Mouse (Mus musculus) G1E-ER4 (cell line): Measurements from ENCODE around the gene Polr3b. TPM values are rescaled to one million over a fixed set of nuclear protein-coding genes. Genes with fewer than 3 reads are reported as not detected.

Experiments
- GATA1 ChIP-seq: IDR thresholded peaks from one replicate; pipeline ENCODE4 v1.8.0; 2012; ENCODE audit warnings: low read length, inconsistent platforms
- polyA plus RNA-seq: library from polyadenylated mRNA; stranded (reverse); fragments of >175 nt; gene quantifications from 2 replicates; pipeline ENCODE4 v1.2.3, GENCODE M21; 2012

Polr3b gene
- polyA plus RNA-seq, 1 experiment, result 6.4 TPM

DNA sequence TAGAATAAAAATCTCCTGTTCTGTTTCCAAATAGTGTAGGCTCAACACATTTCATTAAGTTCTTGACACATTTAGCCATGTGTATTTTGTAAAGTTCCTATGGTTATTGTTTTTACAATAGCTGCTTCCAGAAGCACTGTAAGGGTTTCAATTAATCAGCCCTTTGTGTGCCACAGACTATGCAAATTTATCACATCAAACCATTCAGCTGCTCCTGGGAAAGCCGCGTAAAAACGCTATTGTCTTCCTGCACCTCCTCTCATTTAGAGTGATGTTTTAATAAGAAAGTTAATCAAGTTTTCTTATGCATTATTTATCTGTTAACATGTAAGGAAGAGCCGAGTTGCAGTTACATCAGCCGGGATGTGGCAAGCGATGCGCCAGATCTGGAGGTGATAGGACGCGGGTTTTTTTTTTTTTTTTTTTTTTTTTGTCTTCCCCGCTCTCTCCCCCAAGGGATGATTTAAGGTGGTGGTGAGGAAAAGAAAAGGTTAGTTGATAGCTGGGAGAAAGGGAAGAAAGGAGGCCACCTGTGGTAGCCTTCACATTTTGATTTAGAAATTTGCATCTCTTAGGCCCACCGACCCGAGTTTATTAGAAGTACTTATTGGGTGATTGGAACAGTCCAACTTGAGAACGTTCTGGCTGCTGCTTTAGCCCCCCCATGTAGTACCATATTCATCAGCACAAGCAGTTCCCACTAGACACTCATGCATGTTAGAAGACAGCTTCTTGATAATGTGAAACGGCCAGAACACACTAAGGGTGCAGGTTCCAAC, 85.8 kb downstream of the Polr3b start:
- no peak for TF ChIP-seq GATA1

- TF ChIP-seq GATA1, result no peak
Measured at GRCm38 (mm10) chr10:84710192-84710591, 88.1 kb downstream of the Polr3b start.

DNA sequence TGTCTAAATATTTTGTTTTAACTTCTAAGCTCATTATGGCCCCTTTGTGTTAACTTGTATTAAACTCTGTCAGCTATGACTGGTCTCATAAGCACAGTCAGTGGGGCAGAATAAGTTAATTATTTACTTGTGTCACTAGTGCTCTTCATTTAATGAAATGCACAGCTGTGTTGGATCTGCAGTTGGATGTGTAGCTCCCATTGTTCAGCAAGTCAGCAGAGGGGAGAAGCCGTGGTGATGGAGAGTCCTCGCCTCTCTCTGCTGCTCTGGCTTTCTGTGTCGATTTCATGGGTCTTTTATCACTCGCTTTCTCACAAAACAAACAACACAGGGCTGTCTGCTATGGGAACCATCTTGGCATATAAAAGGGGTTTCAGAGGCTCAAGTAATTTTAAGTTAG, 88.7 kb downstream of the Polr3b start:
- TF ChIP-seq GATA1, result no peak

DNA sequence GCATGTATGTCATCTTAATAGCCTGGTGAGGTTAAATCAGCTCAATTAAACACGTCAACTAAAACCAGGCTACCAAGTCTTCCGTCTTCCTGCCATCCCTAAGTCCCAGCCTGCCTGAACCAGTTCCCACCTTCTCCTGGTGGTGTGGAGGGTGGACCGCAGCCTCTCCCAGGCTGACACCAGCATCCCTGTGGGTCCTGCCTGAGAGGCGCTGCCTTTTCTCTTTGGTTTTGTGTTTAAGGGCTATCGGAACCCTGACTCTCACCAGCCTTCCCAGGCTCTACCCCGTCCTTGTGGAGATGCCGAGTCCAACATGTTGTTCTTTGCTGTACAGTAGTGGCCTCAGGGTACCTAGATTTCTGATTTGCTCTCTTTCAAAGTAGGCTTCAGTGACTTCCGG, 89.4 kb downstream of the Polr3b start:
- no peak for TF ChIP-seq GATA1

DNA sequence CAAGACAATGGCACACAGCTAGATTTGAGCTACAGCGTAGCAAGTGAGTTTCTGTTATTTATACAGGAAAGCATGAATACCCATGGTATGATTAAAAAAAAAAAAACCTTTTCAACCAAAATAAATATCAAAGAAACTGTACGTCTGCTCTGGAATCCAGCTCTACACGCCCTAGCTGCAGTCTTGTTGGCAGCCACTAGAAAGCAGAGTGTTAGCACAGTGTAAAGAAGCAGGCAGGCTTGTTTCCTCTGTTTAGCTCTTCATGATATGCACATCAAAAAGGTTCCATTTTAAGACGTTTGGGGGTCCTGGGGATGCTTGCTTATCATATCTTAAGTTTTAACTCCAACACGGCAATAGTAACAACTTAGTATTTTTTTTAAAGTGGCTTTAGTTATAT, 89.8 kb downstream of the Polr3b start:
- no peak for TF ChIP-seq GATA1

- no peak for TF ChIP-seq GATA1
Measured at GRCm38 (mm10) chr10:84712532-84712931, 90.4 kb downstream of the Polr3b start.

- no peak for TF ChIP-seq GATA1
Measured at GRCm38 (mm10) chr10:84713043-84713442, 91.0 kb downstream of the Polr3b start.

DNA sequence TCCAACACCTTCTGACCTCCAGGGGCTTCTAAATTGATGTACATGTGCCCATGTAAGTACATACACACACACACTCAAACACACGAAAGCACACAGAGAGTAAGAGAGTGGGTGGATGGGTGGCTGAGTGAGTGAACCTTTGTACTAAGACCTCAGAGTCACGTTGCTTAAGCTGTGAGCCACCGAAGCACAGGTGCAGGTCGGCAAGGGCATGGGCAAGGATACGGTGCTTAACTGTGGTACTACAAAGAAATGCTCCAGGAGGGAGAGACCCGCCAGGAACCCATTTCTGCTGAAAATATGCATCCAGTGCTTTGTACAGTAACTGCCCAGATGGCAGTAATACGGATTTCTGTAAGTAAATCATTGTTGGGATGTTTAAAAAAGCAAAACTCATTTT, 93.5 kb downstream of the Polr3b start:
- TF ChIP-seq GATA1, result no peak

DNA sequence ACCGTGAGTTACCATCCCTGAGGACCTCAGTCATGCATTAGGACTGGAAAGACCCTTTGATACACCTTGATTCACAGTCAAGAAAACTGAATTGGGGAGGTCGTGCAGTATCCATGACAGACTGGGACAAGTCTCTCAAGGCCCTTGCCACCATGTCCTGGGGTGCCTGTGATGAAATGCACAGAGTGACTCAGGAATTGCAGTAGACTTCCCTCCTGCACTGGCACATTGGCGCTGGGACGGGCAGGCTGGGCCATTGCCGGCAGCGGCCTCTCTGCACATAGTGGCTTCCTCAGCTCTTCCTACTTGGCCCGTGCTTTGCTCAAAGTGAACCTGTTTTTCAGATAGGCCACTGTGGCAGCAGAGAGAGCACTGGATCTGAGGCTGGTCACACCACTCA, 94.5 kb downstream of the Polr3b start:
- TF ChIP-seq GATA1, result no peak

DNA sequence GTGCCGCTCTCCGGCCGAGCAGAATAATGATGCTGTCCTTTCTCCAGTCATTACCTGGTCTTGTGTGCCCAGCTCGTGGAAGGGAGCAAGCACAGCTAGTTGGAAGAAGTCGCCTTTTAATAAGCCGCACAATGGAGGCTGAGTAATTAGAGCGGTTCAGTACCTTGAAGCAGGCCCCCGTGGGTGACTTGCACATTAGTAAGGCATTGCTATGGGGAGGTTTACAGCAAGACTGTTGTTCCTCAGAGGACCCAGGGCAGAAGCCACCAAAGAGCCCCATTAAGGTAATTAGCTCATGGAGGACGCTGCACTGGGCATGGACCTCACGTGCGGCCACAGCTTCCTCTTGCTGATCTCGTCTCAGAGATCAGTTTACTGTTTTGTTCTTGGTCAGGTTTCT, 100.6 kb downstream of the Polr3b start:
- TF ChIP-seq GATA1, result no peak

DNA sequence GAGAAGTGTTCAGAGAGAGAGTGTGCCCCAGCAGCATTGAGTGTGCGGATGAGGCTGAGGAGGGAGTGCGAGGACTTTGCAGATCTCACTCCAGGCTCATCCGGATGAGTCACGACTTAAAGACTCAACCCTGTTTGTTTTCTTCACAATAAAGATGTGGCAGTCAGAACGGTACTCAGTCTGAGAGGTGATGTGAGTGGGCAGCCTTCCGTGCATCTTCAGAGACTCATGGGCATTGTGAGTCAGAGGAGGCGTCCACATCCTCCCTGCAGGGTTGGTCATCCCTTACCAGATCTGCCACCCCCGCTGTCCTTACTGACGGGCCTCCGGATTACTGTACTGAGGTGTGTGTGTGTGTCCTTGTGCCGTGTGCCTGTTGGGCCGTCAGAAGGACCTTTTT, 104.9 kb downstream of the Polr3b start:
- TF ChIP-seq GATA1, result no peak

DNA sequence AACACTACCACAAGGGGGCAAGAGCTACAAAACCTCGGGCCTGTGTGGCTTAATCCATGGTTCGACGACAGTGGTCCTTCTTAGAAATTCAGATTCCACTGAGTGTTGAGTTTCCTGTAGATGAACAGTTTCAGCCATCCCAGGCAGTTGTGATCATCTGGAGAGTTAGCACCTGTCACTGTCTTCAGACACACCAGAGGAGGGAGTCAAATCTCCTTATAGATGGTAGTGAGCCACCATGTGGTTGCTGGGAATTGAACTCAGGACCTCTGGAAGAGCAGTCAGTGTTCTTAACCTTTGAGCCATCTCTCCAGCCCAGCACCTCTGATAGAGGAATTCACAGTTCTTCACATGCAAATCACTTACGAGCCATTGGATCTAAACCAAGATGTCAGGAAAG, 105.7 kb downstream of the Polr3b start:
- no peak for TF ChIP-seq GATA1

DNA sequence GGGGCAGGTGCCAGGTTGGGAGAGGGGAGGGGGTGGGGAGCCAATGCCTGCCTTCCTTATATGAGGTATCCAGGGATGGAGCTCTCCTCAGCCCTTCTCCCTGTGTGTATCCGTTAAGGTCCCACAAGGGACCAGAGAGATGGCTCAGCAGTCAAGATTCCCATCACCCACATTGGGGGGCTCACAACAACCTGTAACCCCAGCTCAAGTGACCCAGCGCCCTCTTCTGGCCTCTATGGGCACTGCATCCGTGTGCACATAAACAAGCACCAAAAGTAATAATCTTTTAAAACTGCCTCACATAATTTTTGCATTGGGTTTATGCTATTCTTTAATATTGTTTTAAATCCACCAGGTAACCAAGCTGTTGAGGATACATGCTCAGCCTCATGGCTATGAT, 108.0 kb downstream of the Polr3b start:
- TF ChIP-seq GATA1, result no peak

DNA sequence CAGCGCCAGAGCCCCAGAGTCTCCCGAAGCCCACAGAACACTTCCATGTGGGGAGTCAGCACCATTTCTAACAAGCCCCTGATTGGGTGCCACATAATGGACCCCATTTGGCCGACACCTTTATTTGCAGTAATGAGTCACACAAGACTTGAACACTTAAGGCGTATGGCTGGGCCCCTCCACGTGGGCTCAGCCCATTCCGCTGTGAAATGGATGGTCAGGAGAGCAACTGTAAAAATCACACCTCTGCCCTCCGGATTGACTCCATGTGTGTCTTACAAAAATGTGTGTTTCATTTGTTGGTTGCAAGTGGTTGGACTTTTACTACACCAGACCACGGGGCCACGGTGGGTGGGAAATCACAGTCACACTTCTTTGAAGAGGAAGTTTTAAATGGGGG, 108.9 kb downstream of the Polr3b start:
- no peak for TF ChIP-seq GATA1

GRCm38 (mm10) chr10:84733511-84733910, 111.4 kb downstream of the Polr3b start:
- TF ChIP-seq GATA1, result no peak

DNA sequence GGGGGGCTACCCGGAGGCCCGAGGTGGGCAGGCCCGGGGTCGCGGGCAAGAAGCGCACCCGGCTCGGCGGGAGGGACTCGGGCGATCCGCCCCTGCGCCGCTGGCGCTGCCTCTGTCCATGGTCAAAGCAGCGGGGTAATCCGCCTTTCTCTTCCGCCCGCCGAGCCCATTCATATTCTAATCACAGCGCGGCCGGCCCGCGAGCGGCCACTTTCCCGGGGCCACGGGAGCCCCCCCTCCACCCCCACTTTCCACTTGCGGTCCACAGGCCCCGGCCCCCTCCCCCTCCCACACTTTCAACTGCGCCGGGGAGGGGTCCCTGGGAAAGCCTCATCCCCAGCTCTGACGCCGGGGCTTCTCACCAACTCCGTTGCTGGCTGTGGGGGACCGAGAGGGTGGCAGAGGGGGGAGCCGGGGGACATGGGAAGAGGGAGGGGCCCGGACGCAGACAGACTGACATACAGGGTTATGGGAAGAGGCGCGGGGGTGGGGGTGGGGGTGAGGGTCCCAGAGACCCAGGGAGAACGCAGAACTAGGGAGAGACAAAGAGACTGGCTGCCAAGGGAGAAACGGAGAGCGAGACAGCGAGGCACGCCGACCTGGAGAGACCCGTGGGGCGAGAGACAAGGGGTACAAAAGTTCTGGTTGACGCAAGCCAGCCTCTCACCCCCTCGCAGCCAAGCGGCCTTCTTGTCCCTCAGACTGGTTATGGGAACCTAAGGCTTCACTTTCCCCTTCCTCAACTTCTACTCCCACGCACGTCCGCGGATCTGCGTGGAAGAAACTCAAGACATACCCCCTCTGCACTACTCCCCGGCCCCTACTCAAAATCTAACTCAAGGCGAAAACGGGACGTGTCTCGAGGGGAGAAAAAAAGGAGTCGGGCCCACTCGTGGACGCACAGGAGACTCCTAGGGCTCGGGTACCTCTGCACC, 133.0 kb downstream of the Polr3b start:
- TF ChIP-seq GATA1, result no peak

DNA sequence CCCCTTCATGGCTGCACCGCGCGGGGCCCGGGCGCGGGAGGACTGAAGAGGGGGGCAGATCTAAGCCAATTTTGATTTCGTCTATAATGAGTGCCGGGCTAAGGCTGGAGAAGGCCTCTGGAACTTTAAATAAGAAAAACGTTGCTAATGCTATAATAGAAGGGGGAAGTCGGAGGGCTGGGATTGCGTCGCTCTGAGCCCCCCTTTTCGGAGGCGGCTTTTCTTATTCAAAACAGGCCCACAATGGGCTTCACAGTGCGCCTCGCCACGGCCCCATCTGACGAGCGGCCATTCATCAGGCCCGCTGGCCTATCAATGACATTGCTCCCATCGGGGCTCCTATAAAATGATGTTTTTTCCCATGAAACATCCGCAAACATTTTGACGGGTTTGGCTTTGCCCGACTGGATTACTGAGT, 133.7 kb downstream of the Polr3b start, which contains the start of gene Rfx4:
TSS of gene Rfx4 (plus strand) at position 277 of the 418 bp plus-strand sequence.
- TF ChIP-seq GATA1, result no peak
